Mouse (Mus musculus) lung, postnatal 25 days (tissue): ENCODE results near the gene Gm19426.

Experiments
- DNase-seq: peaks from one replicate; pipeline ENCODE4 v3.0.0; 2022; ENCODE audit warnings: low spot score

Gm19426 gene

DNA sequence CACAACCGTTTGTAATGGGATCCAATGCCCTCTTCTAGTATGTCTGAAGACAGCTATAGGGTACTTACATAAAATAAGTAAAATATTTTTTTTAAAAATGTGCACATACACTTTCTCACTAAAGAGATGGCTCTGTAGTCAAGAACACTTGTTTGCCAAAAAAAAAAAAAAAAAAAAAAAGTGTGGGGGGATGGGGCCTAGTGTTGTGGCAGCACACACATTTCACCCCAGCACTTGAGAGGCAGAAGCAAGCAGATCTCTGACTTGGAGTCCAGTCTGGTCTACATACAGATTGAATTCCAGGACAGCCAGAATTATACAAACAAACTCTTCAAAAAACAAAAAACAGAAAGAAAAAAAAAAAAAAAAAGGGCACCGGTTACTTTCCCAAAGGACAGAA lies 22.7 kb downstream of the Gm19426 start:
- no peak for DNase-seq

DNA sequence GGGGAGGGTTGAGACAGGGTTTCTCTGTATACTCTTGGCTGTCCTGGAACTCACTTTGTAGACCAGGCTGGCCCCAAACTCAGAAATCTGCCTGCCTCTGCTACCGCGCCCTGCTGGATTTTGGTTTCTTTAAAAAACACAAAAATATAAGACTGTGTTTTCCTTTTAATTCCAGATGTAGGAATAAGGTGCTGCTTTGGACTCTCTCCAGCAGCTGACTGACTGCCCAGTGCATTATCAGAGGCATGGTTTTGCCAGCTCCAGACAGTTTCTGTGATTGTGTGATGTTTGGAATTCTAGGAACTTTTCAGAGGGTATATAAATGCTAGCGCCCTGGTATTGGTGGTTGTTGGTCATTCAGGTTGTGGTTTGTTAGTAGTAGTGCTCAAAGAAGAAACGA lies 26.1 kb downstream of the Gm19426 start:
- DNase-seq: no peak

DNA sequence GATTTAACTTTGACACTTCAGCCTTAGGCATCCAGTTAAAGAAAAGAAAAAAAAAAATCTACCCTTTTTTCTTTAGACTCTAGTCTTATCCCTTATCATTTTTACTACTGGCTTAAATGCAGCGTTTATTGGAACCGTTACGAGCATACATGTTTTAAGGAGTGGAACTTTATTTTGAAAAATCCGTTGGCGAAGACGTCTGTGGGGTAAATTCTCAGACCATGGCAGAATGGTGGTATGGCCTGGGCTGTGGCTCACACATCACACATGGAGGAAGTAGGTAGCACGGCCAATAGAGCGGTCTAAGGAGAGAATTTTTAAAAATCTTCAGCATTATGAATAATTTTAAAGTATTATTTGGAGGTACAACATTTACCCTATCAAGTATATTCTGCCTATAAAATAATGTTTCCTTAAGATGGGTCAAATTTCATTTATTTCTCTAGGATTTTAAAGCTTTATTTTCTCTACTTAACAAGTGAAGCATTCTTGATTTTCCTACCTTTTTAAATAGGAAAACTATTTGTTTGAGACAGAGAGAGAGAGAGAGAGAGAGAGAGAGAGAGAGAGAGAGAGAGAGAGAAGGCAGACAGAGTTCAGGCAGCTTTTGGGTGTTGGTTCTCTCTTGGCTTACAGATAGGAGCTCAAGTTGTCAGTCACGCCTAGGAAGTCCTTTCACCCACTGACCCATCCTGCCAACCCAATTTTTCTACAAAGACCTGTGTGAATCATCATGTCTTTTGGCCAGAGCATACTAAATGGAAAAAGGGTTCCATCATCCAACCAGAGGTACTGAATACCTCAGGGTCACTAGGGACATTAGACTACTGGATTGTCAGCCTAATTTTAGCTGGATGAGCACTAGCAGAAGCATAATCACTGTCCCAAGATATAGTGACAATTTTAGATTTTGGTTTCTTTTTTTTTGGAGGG lies 26.8 kb downstream of the Gm19426 start:
- DNase-seq: no peak

DNA sequence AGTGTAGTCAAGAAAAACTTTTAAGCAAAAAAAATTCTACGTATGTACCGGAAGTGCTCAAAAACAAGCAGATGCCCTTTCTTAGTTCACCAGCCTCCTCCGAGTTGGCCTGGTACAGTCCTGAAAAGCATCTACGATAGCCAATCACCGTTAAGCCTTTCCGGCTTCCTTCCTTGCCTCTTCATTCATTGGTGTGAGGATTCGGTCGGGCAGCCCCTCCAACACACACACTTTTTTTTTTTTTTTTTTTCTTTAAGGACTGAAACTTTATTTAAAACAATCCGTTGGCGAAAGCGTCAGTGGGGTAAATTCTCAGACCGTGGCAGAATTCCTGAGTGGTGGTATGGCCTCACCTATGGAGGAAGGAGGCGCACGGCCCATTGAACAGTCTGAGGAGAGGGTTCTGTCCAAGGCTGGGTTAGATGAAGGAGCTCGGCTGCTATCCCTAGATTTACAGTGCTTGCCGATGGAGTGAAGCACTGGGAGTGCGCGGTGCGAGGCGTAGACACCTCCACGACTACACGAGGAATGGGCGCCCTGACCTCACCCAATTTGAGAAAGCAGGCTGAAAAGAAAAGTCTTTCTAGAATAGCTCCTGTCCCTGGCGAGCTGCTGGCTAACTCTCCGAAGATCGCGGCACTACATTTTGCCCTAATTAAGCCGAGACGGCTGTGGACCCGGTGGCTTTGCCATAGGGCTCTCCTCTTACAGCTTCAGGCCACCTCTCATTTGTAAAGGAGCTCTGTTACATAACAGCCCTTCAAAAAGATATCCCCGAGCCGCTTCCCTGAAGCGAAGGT lies 27.7 kb downstream of the Gm19426 start:
- DNase-seq: peak; percentile 96

DNA sequence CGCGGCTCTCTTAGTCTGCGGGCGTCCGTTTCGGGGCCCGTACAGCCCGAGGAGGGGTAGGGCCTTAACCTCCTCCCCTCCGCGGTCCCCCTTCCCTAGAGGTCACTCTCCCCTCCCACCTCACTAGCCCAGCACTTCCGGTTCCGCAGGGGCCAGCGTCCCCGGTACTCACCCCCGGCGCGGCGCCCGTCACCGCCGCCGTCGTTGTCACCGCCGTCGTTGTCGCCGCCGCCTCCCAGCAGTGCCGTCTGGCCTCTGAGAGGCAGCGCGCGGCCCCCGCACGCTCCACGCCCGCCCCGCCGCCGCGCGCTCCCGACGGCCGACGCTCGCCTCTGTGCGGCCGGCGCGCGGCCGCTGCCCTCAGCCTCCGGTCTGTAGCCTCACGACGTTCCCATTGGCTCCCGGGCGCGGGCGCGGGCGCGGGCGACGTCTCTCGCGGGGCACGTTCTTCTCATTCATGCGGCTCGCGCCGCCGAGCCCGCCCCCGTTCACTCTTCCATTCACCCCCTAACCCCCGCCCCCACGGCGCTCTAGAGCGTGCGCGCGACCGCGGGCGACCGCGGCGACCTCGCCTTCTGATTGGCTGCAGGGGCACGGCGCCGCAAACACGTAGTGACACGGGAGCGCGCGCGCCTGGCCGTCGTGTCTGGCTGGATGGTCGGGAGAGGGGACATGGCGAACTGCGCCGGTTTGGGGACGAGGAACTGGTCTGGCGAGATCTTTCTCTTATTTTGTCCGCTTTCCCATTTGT lies 28.5 kb downstream of the Gm19426 start, which contains the start of gene Zdhhc5:
Gene Zdhhc5, minus strand, starts transcription at position 370 of the 751 bp plus-strand sequence.
- peak; percentile 98 for DNase-seq

DNA sequence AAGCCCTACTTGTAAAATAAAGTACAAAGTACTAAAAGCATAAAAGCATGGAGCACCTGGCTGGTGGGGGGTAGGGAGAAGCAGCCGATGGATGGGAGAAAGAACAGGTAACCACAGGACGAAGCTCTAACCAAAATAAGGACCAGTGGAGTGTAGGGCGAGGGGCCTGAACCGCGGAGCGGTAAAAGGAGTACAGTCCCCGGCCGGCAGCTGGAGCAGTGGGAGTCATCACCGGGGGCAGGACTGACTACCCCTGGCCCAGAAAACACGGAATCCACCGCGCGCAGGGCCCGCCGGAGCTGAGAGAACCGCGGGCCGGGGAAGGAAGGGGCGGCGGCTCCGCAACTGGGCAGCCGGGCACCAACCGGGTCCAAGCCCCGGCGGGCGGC lies 29.0 kb downstream of the Gm19426 start:
- no peak for DNase-seq

DNA sequence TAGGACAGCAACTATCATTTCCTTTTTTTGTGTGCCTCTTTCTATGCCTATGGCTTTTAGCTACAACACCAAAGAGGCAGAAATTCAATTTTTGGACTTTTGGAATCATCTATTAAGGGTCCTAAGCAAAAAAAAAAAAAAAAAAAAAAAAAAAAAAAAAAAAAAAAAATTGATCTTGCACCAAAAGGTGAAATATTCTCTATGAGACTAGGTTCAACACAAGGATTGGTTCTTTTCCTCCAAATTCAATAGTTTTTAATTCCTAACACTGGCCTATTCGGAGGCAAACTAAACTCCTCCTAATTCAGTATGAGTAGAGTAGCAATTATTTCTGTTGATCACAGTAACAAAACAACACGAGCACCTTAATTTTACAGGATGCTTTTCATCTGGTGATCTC lies 31.6 kb downstream of the Gm19426 start:
- no peak for DNase-seq

DNA sequence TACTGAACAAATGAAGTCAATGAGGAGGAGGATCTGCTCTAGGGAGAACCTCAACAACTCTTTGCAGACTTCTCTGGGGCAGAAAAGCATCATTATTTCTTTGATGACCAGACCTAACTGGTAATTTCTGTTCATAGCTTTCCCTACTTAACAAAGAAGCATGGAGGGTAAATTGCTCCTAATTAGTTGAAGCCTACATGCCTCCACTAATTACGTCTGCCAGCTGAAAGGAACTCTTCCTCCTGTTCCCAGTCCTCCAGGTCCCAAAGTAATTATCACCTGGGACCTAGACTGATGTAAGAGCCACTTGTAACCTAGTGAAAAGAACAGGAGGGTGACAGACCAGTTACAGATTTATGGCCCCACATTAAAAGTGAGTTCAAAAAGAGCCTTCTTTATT lies 35.9 kb downstream of the Gm19426 start:
- no peak for DNase-seq

DNA sequence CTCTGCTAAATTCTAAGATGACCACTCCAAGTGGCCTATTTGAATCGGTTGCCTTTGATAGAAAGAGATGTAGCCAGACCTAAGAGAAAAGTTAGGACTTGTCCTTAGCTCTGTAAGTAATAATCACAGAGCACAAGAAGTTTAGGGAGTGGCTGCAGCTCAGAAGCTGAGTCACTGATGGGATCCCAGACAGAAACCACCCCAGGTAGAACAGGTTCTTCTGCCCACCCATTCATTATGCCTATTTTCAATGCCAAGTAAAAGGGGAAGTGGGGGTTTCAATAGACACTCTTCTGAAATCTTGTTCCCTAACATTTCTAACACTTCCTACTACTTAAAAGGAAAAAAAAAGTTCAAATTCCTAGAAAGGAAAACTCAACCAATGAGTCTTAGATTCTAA lies 38.2 kb downstream of the Gm19426 start:
- no peak for DNase-seq

DNA sequence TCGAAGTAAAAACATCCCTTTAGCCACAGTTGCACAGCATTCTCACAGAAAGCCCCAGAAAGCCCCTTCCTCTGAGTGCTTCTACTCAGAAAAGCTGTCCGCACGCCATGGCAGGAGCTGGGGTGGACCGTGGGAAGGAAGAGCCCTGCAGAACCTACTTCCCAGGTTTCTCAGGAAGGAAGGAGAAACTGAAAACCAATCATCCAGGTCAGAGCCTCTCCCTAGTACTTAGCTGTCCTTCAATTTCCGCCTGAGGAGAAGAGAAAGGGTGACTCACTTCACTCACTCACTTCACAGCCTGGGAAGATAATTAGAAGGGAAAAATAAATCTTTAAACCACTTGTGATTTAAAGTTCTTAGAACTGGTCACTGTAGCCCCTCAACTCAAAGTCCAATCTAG lies 39.1 kb downstream of the Gm19426 start:
- no peak for DNase-seq

DNA sequence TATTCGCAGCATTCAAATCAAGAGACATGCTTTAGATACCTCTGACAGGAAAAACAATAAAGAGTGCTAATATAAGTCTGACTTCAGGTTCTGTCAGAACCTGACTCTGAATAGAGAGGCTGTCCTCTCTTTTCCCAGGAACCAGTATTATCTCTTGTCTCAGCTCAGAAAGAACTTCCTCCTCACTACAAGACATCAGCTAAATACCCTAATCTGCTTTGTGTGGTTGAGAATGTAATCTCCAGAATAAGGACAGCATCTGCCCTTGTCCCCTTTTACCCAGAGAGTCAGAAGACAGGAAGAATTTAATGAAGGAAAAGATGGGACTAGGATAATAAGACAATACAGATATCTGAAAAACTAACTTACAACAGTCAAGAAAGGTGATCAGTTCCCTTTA lies 40.0 kb downstream of the Gm19426 start:
- no peak for DNase-seq

DNA sequence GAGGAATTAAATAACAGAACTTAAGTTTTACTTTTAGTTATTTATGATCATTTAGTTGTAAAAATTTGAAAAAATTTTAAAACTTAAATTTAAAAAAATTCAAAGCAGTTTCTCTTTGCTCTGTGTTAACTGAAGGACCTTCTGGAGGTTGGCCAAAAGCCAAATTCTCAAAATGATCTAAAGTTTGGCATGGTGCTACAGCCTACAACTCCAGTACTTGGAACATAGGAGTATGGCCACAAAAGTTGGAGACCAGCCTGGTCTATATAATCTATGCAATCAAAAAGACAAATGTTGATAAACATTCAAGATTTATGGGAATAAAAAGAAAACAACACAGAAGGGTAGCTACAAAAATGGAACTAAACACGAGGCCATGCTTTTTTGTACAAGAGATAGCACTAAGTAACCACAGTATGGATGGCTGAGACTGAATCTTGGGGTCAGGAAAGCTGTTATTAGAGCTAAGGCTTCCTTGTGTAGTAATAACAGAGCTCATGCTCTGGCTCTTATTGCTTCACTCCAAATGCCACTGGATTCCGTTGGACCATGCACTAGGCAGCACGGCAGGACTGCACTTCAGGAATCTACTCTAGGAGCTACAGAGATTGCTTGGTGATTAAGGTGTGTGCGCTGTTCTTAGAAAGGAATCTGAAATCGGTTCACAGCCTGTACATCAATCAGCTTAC lies 48.3 kb downstream of the Gm19426 start:
- no peak for DNase-seq
